27 mouse cellular contexts compared by ENCODE assay signal in the genomic region with DNA sequence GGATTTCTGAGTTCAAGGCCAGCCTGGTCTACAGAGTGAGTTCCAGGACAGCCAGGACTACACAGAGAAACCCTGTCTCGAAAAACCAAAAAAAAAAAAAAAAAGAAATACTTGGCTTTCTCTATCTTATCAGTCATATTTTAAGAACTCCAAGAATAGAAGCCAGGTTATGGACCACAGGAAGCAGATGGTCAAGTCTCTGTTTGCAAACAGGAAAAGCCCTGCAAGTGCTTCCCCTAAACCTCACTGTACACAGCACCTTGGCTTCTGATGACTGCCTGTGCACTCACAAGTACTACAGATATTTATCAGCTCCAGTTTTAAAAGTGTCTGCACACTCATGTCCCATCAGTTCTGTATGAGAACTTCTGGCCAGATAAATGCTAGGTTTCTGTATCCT. TPM values are rescaled to one million over a fixed set of nuclear protein-coding genes. Genes with fewer than 3 reads are reported as not detected.
DNase-seq lines count a peak whose midpoint lies in the region; ATAC-seq and TF ChIP-seq lines count a peak whose summit lies in the region.
"Had no signal": no experiment of that assay in that cellular context is flagged by ENCODE, and none has a peak within 500 bp of the region (broad histone marks: within the 10 kb centered on the region; RNA-seq: fewer than 3 reads in every experiment).

No protein-coding gene starts in this region.

- H3K4me2 ChIP-seq in liver, postnatal 0 days (ENCODE audit: low read depth, low read length), result no peak overlapping the region
- no peak overlapping the region for H3K4me2 ChIP-seq in liver, embryonic 12.5 days
- H3K4me2 ChIP-seq: forebrain, embryonic 12.5 days; hindbrain, embryonic 12.5 days; midbrain, embryonic 15.5 days had no signal

- H3K4me3 ChIP-seq in liver, postnatal 0 days (ENCODE audit: low read depth, low read length), result no peak overlapping the region
- no peak overlapping the region for H3K4me3 ChIP-seq in liver, embryonic 12.5 days
- H3K4me3 ChIP-seq: forebrain, embryonic 12.5 days; hindbrain, embryonic 12.5 days; left cerebral cortex, adult 2 months; midbrain, embryonic 15.5 days; myocyte had no signal

- no peaks in the 10 kb centered on the region for H3K27me3 ChIP-seq in liver, postnatal 0 days (ENCODE audit: insufficient read depth, low read length)
- no peaks in the 10 kb centered on the region for H3K27me3 ChIP-seq in liver, embryonic 12.5 days (replicated peaks)
- H3K27me3 ChIP-seq: forebrain, embryonic 12.5 days; hindbrain, embryonic 12.5 days; midbrain, embryonic 15.5 days had no signal

- peaks cover 40% of the 10 kb centered on the region for H3K4me1 ChIP-seq in liver, postnatal 0 days (ENCODE audit: insufficient read depth)
- peaks cover 45% of the 10 kb centered on the region for H3K4me1 ChIP-seq in liver, embryonic 12.5 days

- ATAC-seq in liver, postnatal 0 days, result no peak
- no peak for ATAC-seq in liver, embryonic 12.5 days
- ATAC-seq in granulocyte monocyte progenitor cell, adult 5-6 weeks (replicated peaks; ENCODE audit: poor library complexity, severe bottlenecking), result peak; percentile 18
- ATAC-seq: midbrain, embryonic 15.5 days had no signal

- WGBS in liver, postnatal 0 days (ENCODE audit: insufficient replicate concordance), result 11% methylated on average over 1 of the region's 1 CpGs
- 12% methylated on average over 1 of the region's 1 CpGs for WGBS in liver, embryonic 12.5 days (ENCODE audit: insufficient replicate concordance)

- H3K36me3 ChIP-seq in liver, postnatal 0 days (replicated peaks; ENCODE audit: insufficient read depth, low read length), result no peaks in the 10 kb centered on the region
- H3K36me3 ChIP-seq in liver, embryonic 12.5 days, result no peaks in the 10 kb centered on the region
- H3K36me3 ChIP-seq: forebrain, embryonic 12.5 days; hindbrain, embryonic 12.5 days; midbrain, embryonic 15.5 days had no signal

- no peak overlapping the region for H3K9ac ChIP-seq in liver, postnatal 0 days (replicated peaks)
- H3K9ac ChIP-seq in liver, embryonic 12.5 days, result no peak overlapping the region
- H3K9ac ChIP-seq: forebrain, embryonic 12.5 days; hindbrain, embryonic 12.5 days; midbrain, embryonic 15.5 days had no signal

- TF ChIP-seq CTCF in liver, postnatal 0 days (IDR thresholded peaks at IDR 0.05; ENCODE audit: low read depth), result no peak

- 0 out of 2 replicates have a peak overlapping the region, but pooled peaks have one; percentile 36 for H3K27ac ChIP-seq in liver, postnatal 0 days (ENCODE audit: low read depth)
- H3K27ac ChIP-seq in liver, embryonic 12.5 days, result no peak overlapping the region
- H3K27ac ChIP-seq: forebrain, embryonic 12.5 days; hindbrain, embryonic 12.5 days; left cerebral cortex, adult 2 months; midbrain, embryonic 15.5 days had no signal

- DNase-seq in heart, adult 11 months, result peak; percentile 91
- DNase-seq in heart, postnatal 25 days (ENCODE audit: low spot score), result no peak
- DNase-seq in liver, postnatal 0 days, result no peak
- peak; percentile 96 for DNase-seq in 416B (ENCODE audit: low read depth)
- DNase-seq in urinary bladder, postnatal 10 days (ENCODE audit: low spot score), result no peak
- no peak for DNase-seq in gastrocnemius, adult 18-20 months (ENCODE audit: low spot score)
- DNase-seq: adrenal gland, adult 8-10 months; cerebellum, adult 9-10 months; gastrocnemius, postnatal 10 days; layer of hippocampus, adult 9-11 months; left cerebral cortex, postnatal 4 days; liver; lung, adult 2 months; thymus, adult 2 months had no signal

- intact Hi-C loops in heart, postnatal 25 days (cut with DNase I), result no loop called here

- TF ChIP-seq EP300 in liver, postnatal 0 days (IDR thresholded peaks at IDR 0.05; ENCODE audit: low read depth), result no peak; the same call in 1 of the 2 replicates

- no peaks in the 10 kb centered on the region for H3K9me3 ChIP-seq in liver, postnatal 0 days (ENCODE audit: low read length)
- no peaks in the 10 kb centered on the region for H3K9me3 ChIP-seq in liver, embryonic 12.5 days (replicated peaks)
- H3K9me3 ChIP-seq: forebrain, embryonic 12.5 days; hindbrain, embryonic 12.5 days; midbrain, embryonic 15.5 days had no signal

RNA-seq across cellular contexts. Expression of gene Mgat1, which starts 2.5 kb away (rescaled TPM):
- total RNA-seq in heart, postnatal 25 days (2021), result 10 to 100 TPM; 49.1 to 64.1 TPM
- polyA plus RNA-seq in liver, postnatal 0 days (2015; fragmentation: Nextera tagmentation; extraction: Ambion mirVana), result 56.3 and 58.2 TPM in 2 replicates
- polyA plus RNA-seq in liver, embryonic 12.5 days (2016; fragmentation: Nextera tagmentation; extraction: Ambion mirVana), result 35.4 and 35.7 TPM in 2 replicates
- 44.1 and 74.5 TPM in 2 replicates for total RNA-seq in granulocyte monocyte progenitor cell, adult 5-6 weeks (2014; fragmentation: Nextera tagmentation)
- total RNA-seq in granulocyte monocyte progenitor cell, adult 5-6 weeks (2017), result 51.6 and 59.4 TPM in 2 replicates
- 10 to 100 TPM; 41.0 to 49.9 TPM for total RNA-seq in gastrocnemius, adult 18-20 months (2021)

RNA-seq across cellular contexts. Expression of gene Olfr1393, which starts 36.6 kb away (rescaled TPM):
- total RNA-seq in heart, postnatal 25 days (2021), result under 1 TPM; 0.10 to 0.11 TPM
- polyA plus RNA-seq in liver, postnatal 0 days (2015; fragmentation: Nextera tagmentation; extraction: Ambion mirVana), result 0.05 and 0.07 TPM in 2 replicates
- polyA plus RNA-seq in liver, embryonic 12.5 days (2016; fragmentation: Nextera tagmentation; extraction: Ambion mirVana), result 0.05 and 0.10 TPM in 2 replicates
- not detected in 2 replicates for total RNA-seq in granulocyte monocyte progenitor cell, adult 5-6 weeks (2014; fragmentation: Nextera tagmentation)
- total RNA-seq in granulocyte monocyte progenitor cell, adult 5-6 weeks (2017), result not detected in 2 replicates
- total RNA-seq in gastrocnemius, adult 18-20 months (2021), result under 1 TPM in 1 of 2 experiments, not detected in 1; 0.09 TPM
- total RNA-seq: adrenal gland, adult 8-10 months; megakaryocyte-erythroid progenitor cell, adult 5-6 weeks had no signal
- polyA plus RNA-seq: embryonic facial prominence, embryonic 11.5 days; hindbrain, embryonic 12.5 days; lung, adult 2 months; midbrain, embryonic 15.5 days; myocyte; neural tube, embryonic 14.5 days; stomach, embryonic 16.5 days had no signal

RNA-seq across cellular contexts. Expression of gene Zfp62, which starts 38.4 kb away (rescaled TPM):
- 10 to 100 TPM; 21.5 to 29.6 TPM for total RNA-seq in heart, postnatal 25 days (2021)
- polyA plus RNA-seq in liver, postnatal 0 days (2015; fragmentation: Nextera tagmentation; extraction: Ambion mirVana), result 8.6 and 8.8 TPM in 2 replicates
- 16.2 and 16.6 TPM in 2 replicates for polyA plus RNA-seq in liver, embryonic 12.5 days (2016; fragmentation: Nextera tagmentation; extraction: Ambion mirVana)
- total RNA-seq in granulocyte monocyte progenitor cell, adult 5-6 weeks (2014; fragmentation: Nextera tagmentation), result 46.4 and 46.5 TPM in 2 replicates
- total RNA-seq in granulocyte monocyte progenitor cell, adult 5-6 weeks (2017), result 62.2 and 88.5 TPM in 2 replicates
- 10 to 100 TPM; 27.4 to 28.3 TPM for total RNA-seq in gastrocnemius, adult 18-20 months (2021)

RNA-seq across cellular contexts. Expression of gene Olfr1392, which starts 43.6 kb away (rescaled TPM):
- not detected for total RNA-seq in heart, postnatal 25 days (2021)
- polyA plus RNA-seq in liver, postnatal 0 days (2015; fragmentation: Nextera tagmentation; extraction: Ambion mirVana), result not detected in 2 replicates
- polyA plus RNA-seq in liver, embryonic 12.5 days (2016; fragmentation: Nextera tagmentation; extraction: Ambion mirVana), result not detected in 2 replicates
- not detected in 2 replicates for total RNA-seq in granulocyte monocyte progenitor cell, adult 5-6 weeks (2014; fragmentation: Nextera tagmentation)
- not detected in 2 replicates for total RNA-seq in granulocyte monocyte progenitor cell, adult 5-6 weeks (2017)
- total RNA-seq in gastrocnemius, adult 18-20 months (2021), result not detected
- total RNA-seq: adrenal gland, adult 8-10 months; gastrocnemius, postnatal 10 days; left cerebral cortex, adult 2 months; megakaryocyte-erythroid progenitor cell, adult 5-6 weeks had no signal
- polyA plus RNA-seq: embryonic facial prominence, embryonic 11.5 days; forebrain, embryonic 12.5 days; heart, embryonic 16.5 days; hindbrain, embryonic 12.5 days; myocyte; neural tube, embryonic 14.5 days had no signal

RNA-seq across cellular contexts. Expression of gene Btnl9, which starts 54.5 kb away (rescaled TPM):
- 10 to 100 TPM; 25.0 to 35.0 TPM for total RNA-seq in heart, postnatal 25 days (2021)
- 1.6 and 1.9 TPM in 2 replicates for polyA plus RNA-seq in liver, postnatal 0 days (2015; fragmentation: Nextera tagmentation; extraction: Ambion mirVana)
- polyA plus RNA-seq in liver, embryonic 12.5 days (2016; fragmentation: Nextera tagmentation; extraction: Ambion mirVana), result 1.6 and 2.0 TPM in 2 replicates
- total RNA-seq in granulocyte monocyte progenitor cell, adult 5-6 weeks (2014; fragmentation: Nextera tagmentation), result 3.8 and 4.1 TPM in 2 replicates
- total RNA-seq in granulocyte monocyte progenitor cell, adult 5-6 weeks (2017), result 5.3 and 7.6 TPM in 2 replicates
- total RNA-seq in gastrocnemius, adult 18-20 months (2021), result 1 to 10 TPM; 1.1 to 1.8 TPM
- total RNA-seq: left cerebral cortex, adult 2 months had no signal
- polyA plus RNA-seq: cortical plate, adult 2 months; forebrain, embryonic 12.5 days; myocyte had no signal

Comparison
In these comparisons a context has a peak if more than half of its experiments do, and no peak if none do; other contexts are left out.
1. DNase-seq: peak in heart, adult 11 months (single experiment) and 416B (single experiment); none in heart, postnatal 25 days (single experiment), liver, postnatal 0 days (single experiment), urinary bladder, postnatal 10 days (single experiment) and gastrocnemius, adult 18-20 months (single experiment).